Mouse (Mus musculus): Measurements from ENCODE around the gene Tnfrsf21. TPM values are rescaled to one million over a fixed set of nuclear protein-coding genes. Genes with fewer than 3 reads are reported as not detected.

The Tnfrsf21 gene
- polyA plus RNA-seq, 1 experiment: 17.9 TPM

DNA sequence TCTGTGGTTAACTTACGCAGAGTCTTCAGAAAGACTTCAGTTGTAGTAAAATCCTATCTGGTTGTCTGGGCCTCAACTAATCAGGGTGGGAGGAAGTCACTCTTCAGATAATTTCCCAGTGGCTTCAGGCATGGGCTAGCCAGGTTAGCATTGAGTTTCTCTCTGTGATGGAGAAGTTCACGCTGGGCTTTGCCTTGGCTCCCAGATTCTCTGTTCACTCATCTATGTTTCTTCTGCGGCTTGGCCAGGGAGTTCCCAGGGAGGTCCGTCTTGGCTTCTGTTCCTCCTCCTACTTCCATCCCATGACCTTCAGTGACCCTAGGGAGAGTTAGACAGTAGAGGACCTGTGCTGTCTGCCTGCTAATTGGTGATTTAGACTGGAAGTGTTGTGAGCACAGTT, 61.2 kb downstream of the Tnfrsf21 start:
- TF ChIP-seq POLR2A (IDR thresholded peaks at IDR 0.05; ENCODE audit: control insufficient read depth, extremely low read depth, insufficient read depth, low read length, poor library complexity) (no peak), CTCF (IDR thresholded peaks at IDR 0.05; ENCODE audit: borderline replicate concordance, control insufficient read depth, extremely low read depth, insufficient read depth, low read length, poor library complexity) (no peak)
- WGBS: 59% methylated on average over 4 of the region's 4 CpGs
- no peak for DNase-seq
- Histone ChIP-seq H3K27me3 (ENCODE audit: control insufficient read depth, insufficient read depth, low read length) (no peaks in the 10 kb centered on the region), H3K36me3 (ENCODE audit: control insufficient read depth, insufficient read depth, low read length) (no peaks in the 10 kb centered on the region), H3K27ac (ENCODE audit: control insufficient read depth, insufficient read depth, low read length) (no peak overlapping the region), H3K4me3 (ENCODE audit: control insufficient read depth, insufficient read depth, low read length) (no peak overlapping the region), H3K4me1 (replicated peaks; ENCODE audit: control insufficient read depth, insufficient read depth, low read length) (0 out of 2 replicates have a peak, but pooled peaks cover 2% of the 10 kb centered on the region)

GRCm38 (mm10) chr17:43081225-43081624, 64.9 kb downstream of the Tnfrsf21 start:
- Histone ChIP-seq H3K27ac (ENCODE audit: control insufficient read depth, insufficient read depth, low read length) (no peak overlapping the region), H3K36me3 (ENCODE audit: control insufficient read depth, insufficient read depth, low read length) (no peaks in the 10 kb centered on the region), H3K4me1 (replicated peaks; ENCODE audit: control insufficient read depth, insufficient read depth, low read length) (0 out of 2 replicates have a peak, but pooled peaks cover 2% of the 10 kb centered on the region), H3K27me3 (ENCODE audit: control insufficient read depth, insufficient read depth, low read length) (no peaks in the 10 kb centered on the region), H3K4me3 (ENCODE audit: control insufficient read depth, insufficient read depth, low read length) (no peak overlapping the region)
- WGBS: over 99% methylated on average over 5 of the region's 5 CpGs
- DNase-seq: no peak
- TF ChIP-seq POLR2A (IDR thresholded peaks at IDR 0.05; ENCODE audit: control insufficient read depth, extremely low read depth, insufficient read depth, low read length, poor library complexity) (no peak), CTCF (IDR thresholded peaks at IDR 0.05; ENCODE audit: borderline replicate concordance, control insufficient read depth, extremely low read depth, insufficient read depth, low read length, poor library complexity) (no peak)

GRCm38 (mm10) chr17:43089496-43089895, 73.1 kb downstream of the Tnfrsf21 start:
- 87% methylated on average over 6 of the region's 6 CpGs for WGBS
- Histone ChIP-seq H3K36me3 (ENCODE audit: control insufficient read depth, insufficient read depth, low read length) (no peaks in the 10 kb centered on the region), H3K4me1 (replicated peaks; ENCODE audit: control insufficient read depth, insufficient read depth, low read length) (no peaks in the 10 kb centered on the region), H3K4me3 (ENCODE audit: control insufficient read depth, insufficient read depth, low read length) (no peak overlapping the region), H3K27me3 (ENCODE audit: control insufficient read depth, insufficient read depth, low read length) (no peaks in the 10 kb centered on the region), H3K27ac (ENCODE audit: control insufficient read depth, insufficient read depth, low read length) (no peak overlapping the region)
- DNase-seq: no peak
- TF ChIP-seq POLR2A (IDR thresholded peaks at IDR 0.05; ENCODE audit: control insufficient read depth, extremely low read depth, insufficient read depth, low read length, poor library complexity): no peak
- TF ChIP-seq CTCF (IDR thresholded peaks at IDR 0.05; ENCODE audit: borderline replicate concordance, control insufficient read depth, extremely low read depth, insufficient read depth, low read length, poor library complexity): no peak

GRCm38 (mm10) chr17:43090948-43091724, 74.8 kb downstream of the Tnfrsf21 start:
- no peak for TF ChIP-seq CTCF (IDR thresholded peaks at IDR 0.05; ENCODE audit: borderline replicate concordance, control insufficient read depth, extremely low read depth, insufficient read depth, low read length, poor library complexity)
- TF ChIP-seq POLR2A (IDR thresholded peaks at IDR 0.05; ENCODE audit: control insufficient read depth, extremely low read depth, insufficient read depth, low read length, poor library complexity): no peak
- H3K27ac ChIP-seq (ENCODE audit: control insufficient read depth, insufficient read depth, low read length): no peak overlapping the region
- H3K4me1 ChIP-seq (replicated peaks; ENCODE audit: control insufficient read depth, insufficient read depth, low read length): no peaks in the 10 kb centered on the region

GRCm38 (mm10) chr17:43092280-43092995, 76.1 kb downstream of the Tnfrsf21 start:
- DNase-seq: no peak

More at GRCm38 (mm10) chr17:43090948-43091724, 74.8 kb downstream of the Tnfrsf21 start:
- 95% methylated on average over 3 of the region's 3 CpGs for WGBS
- Histone ChIP-seq H3K36me3 (ENCODE audit: control insufficient read depth, insufficient read depth, low read length) (no peaks in the 10 kb centered on the region), H3K4me3 (ENCODE audit: control insufficient read depth, insufficient read depth, low read length) (no peak overlapping the region), H3K27me3 (ENCODE audit: control insufficient read depth, insufficient read depth, low read length) (no peaks in the 10 kb centered on the region)
- no peak for DNase-seq

GRCm38 (mm10) chr17:43094285-43094684, 77.9 kb downstream of the Tnfrsf21 start:
- Histone ChIP-seq H3K4me1 (replicated peaks; ENCODE audit: control insufficient read depth, insufficient read depth, low read length) (no peaks in the 10 kb centered on the region), H3K4me3 (ENCODE audit: control insufficient read depth, insufficient read depth, low read length) (no peak overlapping the region), H3K27me3 (ENCODE audit: control insufficient read depth, insufficient read depth, low read length) (no peaks in the 10 kb centered on the region), H3K36me3 (ENCODE audit: control insufficient read depth, insufficient read depth, low read length) (no peaks in the 10 kb centered on the region), H3K27ac (ENCODE audit: control insufficient read depth, insufficient read depth, low read length) (no peak overlapping the region)
- 65% methylated on average over 2 of the region's 2 CpGs for WGBS
- TF ChIP-seq CTCF (IDR thresholded peaks at IDR 0.05; ENCODE audit: borderline replicate concordance, control insufficient read depth, extremely low read depth, insufficient read depth, low read length, poor library complexity): no peak
- TF ChIP-seq POLR2A (IDR thresholded peaks at IDR 0.05; ENCODE audit: control insufficient read depth, extremely low read depth, insufficient read depth, low read length, poor library complexity): no peak
- no peak for DNase-seq

More at GRCm38 (mm10) chr17:43092280-43092995, 76.1 kb downstream of the Tnfrsf21 start:
- no peaks in the 10 kb centered on the region for H3K27me3 ChIP-seq (ENCODE audit: control insufficient read depth, insufficient read depth, low read length)
- TF ChIP-seq POLR2A (IDR thresholded peaks at IDR 0.05; ENCODE audit: control insufficient read depth, extremely low read depth, insufficient read depth, low read length, poor library complexity) (no peak), CTCF (IDR thresholded peaks at IDR 0.05; ENCODE audit: borderline replicate concordance, control insufficient read depth, extremely low read depth, insufficient read depth, low read length, poor library complexity) (no peak)
- H3K36me3 ChIP-seq (ENCODE audit: control insufficient read depth, insufficient read depth, low read length): no peaks in the 10 kb centered on the region
- 58% methylated on average over 8 of the region's 8 CpGs for WGBS
- H3K4me1 ChIP-seq (replicated peaks; ENCODE audit: control insufficient read depth, insufficient read depth, low read length): no peaks in the 10 kb centered on the region
- no peak overlapping the region for H3K27ac ChIP-seq (ENCODE audit: control insufficient read depth, insufficient read depth, low read length)
- no peak overlapping the region for H3K4me3 ChIP-seq (ENCODE audit: control insufficient read depth, insufficient read depth, low read length)
